Mouse (Mus musculus) bone marrow, adult 2 months (tissue): ENCODE measurements at regions not wholly inside any gene's neighbourhood (a gene's known extent, or its start where the extent isn't known, plus 50 kb on each side); places are given as distances from the start of the nearest gene placed in this dataset.

Experiments
- CTCF ChIP-seq: fragments of 200-500 bp; IDR thresholded peaks from 2 replicates; pipeline ENCODE4 v1.5.1; 2011; ENCODE audit warnings: low read length, control low read depth; ENCODE audit not compliant: control insufficient read depth, insufficient read depth
- POLR2A ChIP-seq: fragments of 200-500 bp; IDR thresholded peaks from 2 replicates; pipeline ENCODE4 v1.6.1; 2011; ENCODE audit warnings: low read depth, mild to moderate bottlenecking, control low read depth, low read length, borderline replicate concordance; ENCODE audit not compliant: control insufficient read depth

GRCm38 (mm10) chr17:9763110-9763509, 93.6 kb upstream of the Pabpc6 start:
- TF ChIP-seq CTCF = no peak
- no peak for TF ChIP-seq POLR2A
